Mouse (Mus musculus) liver, embryonic 13.5 days (tissue): ENCODE measurements around the gene Rnf121. TPM values are rescaled to one million over a fixed set of nuclear protein-coding genes. Genes with fewer than 3 reads are reported as not detected.

Source experiments
- ATAC-seq: fragments of 200-750 bp; cut with Nextera tagmentation; 2 replicates; pipeline ENCODE4 v1.8.0; 2017; ENCODE audit warnings: low read depth, mild to moderate bottlenecking, moderate number of reproducible peaks, moderate library complexity
- DNase-seq: peaks from one replicate; pipeline ENCODE4 v3.0.0; 2022
- H3K27ac ChIP-seq: fragments of 300-500 bp; sonication (generic); 2 replicates; pipeline ENCODE4 v1.5.1; 2015; ENCODE audit warnings: moderate library complexity, mild to moderate bottlenecking, inconsistent platforms
- H3K27me3 ChIP-seq: fragments of 300-500 bp; sonication (generic); 2 replicates; pipeline ENCODE4 v1.6.1; 2015; ENCODE audit warnings: mild to moderate bottlenecking, inconsistent platforms
- H3K36me3 ChIP-seq: fragments of 300-500 bp; sonication (generic); 2 replicates; pipeline ENCODE4 v1.6.1; 2015; ENCODE audit warnings: mild to moderate bottlenecking, inconsistent platforms
- H3K4me1 ChIP-seq: fragments of 300-500 bp; sonication (generic); replicated peaks from 2 replicates; pipeline ENCODE4 v1.6.1; 2015; ENCODE audit warnings: inconsistent platforms
- H3K4me2 ChIP-seq: fragments of 300-500 bp; sonication (generic); 2 replicates; pipeline ENCODE4 v1.6.1; 2015; ENCODE audit warnings: inconsistent platforms, mild to moderate bottlenecking, moderate library complexity
- H3K4me3 ChIP-seq: fragments of 300-500 bp; sonication (generic); replicated peaks from 2 replicates; pipeline ENCODE4 v1.5.1; 2015; ENCODE audit warnings: mild to moderate bottlenecking, inconsistent platforms
- H3K9ac ChIP-seq: fragments of 300-500 bp; sonication (generic); 2 replicates; pipeline ENCODE4 v1.6.1; 2015; ENCODE audit warnings: mild to moderate bottlenecking, inconsistent platforms
- H3K9me3 ChIP-seq: fragments of 300-500 bp; sonication (generic); replicated peaks from 2 replicates; pipeline ENCODE4 v1.6.1; 2016; ENCODE audit warnings: inconsistent platforms
- WGBS: fragments of 180-500 bp; shearing (Covaris S2); methylation state at CpG from one replicate; pipeline ENCODE4 v1.1.7; 2015; ENCODE audit not compliant: insufficient replicate concordance; 5-methylcytosine and 5-hydroxymethylcytosine counted together
- polyA plus RNA-seq: library from polyadenylated mRNA; unstranded; fragments of >200 nt; fragmentation: Nextera tagmentation; extraction: Ambion mirVana; gene quantifications from 2 replicates; pipeline ENCODE4 v1.2.1, GENCODE M21; 2015

Gene Rnf121
- polyA plus RNA-seq, 1 experiment from 2014 or later, result 11.6 TPM

DNA sequence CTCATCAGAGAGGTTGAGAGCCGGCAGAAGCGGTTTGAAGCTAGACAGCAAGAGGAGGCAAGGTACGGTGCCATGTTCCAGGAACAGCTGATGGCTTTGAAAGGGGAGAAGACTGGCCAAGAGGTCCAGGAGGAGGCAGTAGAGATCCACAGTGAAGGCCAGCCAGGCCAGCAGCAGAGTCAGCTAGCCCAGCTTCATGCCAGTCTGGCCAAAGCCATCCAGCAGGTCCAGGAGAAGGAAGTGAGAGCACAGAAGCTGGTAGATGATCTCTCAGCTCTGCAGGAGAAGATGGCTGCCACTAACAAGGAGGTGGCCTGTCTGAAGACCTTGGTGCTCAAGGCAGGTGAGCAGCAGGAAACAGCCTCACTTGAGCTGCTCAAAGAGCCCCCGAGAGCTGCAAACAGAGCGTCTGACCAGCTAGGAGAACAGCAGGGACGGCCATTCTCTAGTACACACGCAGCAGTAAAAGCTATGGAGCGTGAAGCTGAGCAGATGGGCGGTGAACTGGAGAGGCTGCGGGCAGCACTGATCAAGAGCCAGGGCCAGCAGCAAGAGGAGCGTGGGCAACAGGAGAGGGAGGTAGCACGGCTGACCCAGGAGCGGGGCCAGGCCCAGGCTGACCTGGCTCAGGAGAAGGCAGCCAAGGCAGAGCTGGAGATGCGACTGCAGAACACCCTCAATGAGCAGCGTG is 65.7 kb downstream of the Rnf121 start:
- WGBS, result 94% methylated on average over 15 of the region's 15 CpGs

DNA sequence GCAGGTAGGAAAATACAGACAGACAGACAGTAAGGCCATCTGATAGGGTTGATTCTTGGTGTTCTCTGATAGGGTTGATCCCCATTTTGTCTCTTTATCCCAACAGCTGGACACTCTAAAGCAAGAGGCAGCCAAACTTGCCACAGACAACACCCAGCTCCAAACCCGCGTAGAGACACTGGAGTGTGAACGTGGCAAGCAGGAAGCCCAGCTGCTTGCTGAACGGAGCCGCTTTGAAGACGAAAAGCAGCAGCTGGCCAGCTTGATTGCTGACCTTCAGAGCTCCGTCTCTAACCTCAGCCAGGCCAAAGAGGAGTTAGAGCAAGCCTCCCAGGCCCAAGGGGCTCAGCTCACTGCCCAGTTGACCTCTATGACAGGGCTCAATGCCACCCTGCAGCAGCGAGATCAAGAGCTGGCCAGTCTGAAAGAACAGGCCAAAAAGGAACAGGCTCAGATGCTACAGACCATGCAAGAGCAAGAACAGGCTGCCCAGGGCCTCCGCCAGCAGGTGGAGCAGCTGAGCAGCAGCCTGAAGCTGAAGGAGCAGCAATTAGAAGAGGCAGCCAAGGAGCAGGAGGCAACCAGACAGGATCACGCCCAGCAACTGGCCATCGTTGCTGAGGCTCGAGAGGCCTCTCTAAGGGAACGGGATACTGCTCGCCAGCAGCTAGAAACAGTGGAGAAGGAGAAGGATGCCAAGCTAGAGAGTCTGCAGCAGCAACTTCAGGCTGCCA is 66.9 kb downstream of the Rnf121 start:
- peaks cover 7% of the 10 kb centered on the region for H3K4me1 ChIP-seq
- H3K27ac ChIP-seq, result no peak overlapping the region
- H3K4me3 ChIP-seq, result no peak overlapping the region
- no peaks in the 10 kb centered on the region for H3K9me3 ChIP-seq
- peaks cover 100% of the 10 kb centered on the region for H3K36me3 ChIP-seq
- H3K4me2 ChIP-seq, result no peak overlapping the region
- no peaks in the 10 kb centered on the region for H3K27me3 ChIP-seq
- DNase-seq (peak; percentile 59), ATAC-seq (peak; percentile 59)
- H3K9ac ChIP-seq, result no peak overlapping the region
- 73% methylated on average over 14 of the region's 14 CpGs for WGBS

More for the DNA sequence above, 65.7 kb downstream of the Rnf121 start:
- Histone ChIP-seq H3K9ac (no peak overlapping the region), H3K27ac (no peak overlapping the region), H3K4me2 (no peak overlapping the region), H3K4me3 (no peak overlapping the region), H3K4me1 (peaks cover 20% of the 10 kb centered on the region), H3K9me3 (no peaks in the 10 kb centered on the region), H3K27me3 (no peaks in the 10 kb centered on the region), H3K36me3 (peaks cover 97% of the 10 kb centered on the region)
- ATAC-seq (no peak), DNase-seq (no peak)

DNA sequence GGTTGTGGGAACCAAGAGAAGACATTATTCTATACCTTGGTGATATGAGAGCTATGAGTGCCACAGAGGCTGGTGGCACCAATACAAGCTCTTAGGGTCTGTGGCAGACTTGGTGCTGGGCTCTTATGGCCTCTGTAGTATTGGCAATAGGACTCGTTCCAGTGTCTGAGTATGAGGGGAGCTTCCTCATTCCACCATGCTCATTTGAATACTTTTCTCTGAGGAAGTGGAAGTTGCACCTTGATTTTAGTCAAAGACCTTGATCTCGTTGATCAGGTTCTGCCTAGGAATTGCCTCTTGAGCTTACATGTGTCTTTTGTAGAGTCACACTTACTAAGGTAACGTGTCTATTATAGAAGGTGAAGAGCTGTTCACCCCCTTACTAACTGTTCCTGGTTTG is 71.0 kb downstream of the Rnf121 start:
- no peak for DNase-seq
- Histone ChIP-seq H3K36me3 (peaks cover 98% of the 10 kb centered on the region), H3K4me1 (no peaks in the 10 kb centered on the region), H3K4me3 (no peak overlapping the region), H3K9ac (no peak overlapping the region), H3K4me2 (no peak overlapping the region), H3K27me3 (no peaks in the 10 kb centered on the region), H3K27ac (no peak overlapping the region), H3K9me3 (no peaks in the 10 kb centered on the region)
- 79% methylated on average over 3 of the region's 3 CpGs for WGBS
- no peak for ATAC-seq

DNA sequence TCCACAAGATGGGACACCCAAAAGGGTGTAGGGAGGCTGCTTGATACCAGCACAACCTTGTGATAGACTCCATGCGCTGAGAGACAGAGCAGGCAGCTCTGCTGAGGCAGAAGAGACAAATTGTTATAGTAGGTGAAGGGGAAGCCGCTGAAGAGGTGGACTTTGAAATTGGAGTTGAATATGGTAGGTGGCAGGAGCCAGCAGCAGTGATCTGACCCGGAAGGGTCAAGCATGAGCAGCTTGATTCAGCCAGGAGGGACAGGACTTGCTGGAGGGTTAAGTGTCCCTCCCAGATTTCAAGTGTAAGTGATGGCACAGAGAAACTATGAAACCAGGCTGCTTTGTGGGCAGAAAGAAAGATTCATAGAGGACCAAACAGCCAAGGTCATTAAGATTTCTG is 80.2 kb downstream of the Rnf121 start:
- 94% methylated on average over 3 of the region's 3 CpGs for WGBS
- Histone ChIP-seq H3K9me3 (no peaks in the 10 kb centered on the region), H3K9ac (no peak overlapping the region), H3K36me3 (peaks cover 69% of the 10 kb centered on the region), H3K27me3 (no peaks in the 10 kb centered on the region), H3K4me3 (no peak overlapping the region), H3K4me1 (0 out of 2 replicates have a peak, but pooled peaks cover 9% of the 10 kb centered on the region), H3K4me2 (no peak overlapping the region), H3K27ac (no peak overlapping the region)
- ATAC-seq, result no peak
- no peak for DNase-seq

DNA sequence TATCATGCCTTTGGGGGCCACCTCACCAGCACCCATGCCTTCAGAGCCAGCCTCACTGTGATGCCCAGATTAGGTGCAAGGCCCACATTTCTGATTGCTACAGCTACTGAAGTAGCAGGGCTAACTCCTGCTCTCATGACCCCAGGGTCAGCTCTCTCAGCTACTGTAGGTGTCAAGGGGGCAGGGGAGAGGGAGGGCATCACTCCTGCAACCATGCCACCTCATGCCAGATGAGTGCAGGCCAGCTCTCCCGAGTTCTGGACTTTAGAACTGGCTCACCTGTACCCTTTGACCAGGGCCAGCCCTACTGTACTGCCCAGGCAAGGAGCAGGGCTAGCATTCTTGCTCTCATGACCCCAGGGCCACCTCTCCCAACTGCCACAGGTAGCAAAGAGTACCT is 82.5 kb downstream of the Rnf121 start:
- WGBS, result 58% methylated on average over 1 of the region's 1 CpGs
- Histone ChIP-seq H3K9me3 (no peaks in the 10 kb centered on the region), H3K4me3 (no peak overlapping the region), H3K4me2 (no peak overlapping the region), H3K27ac (no peak overlapping the region), H3K4me1 (0 out of 2 replicates have a peak, but pooled peaks cover 9% of the 10 kb centered on the region), H3K36me3 (peaks cover 50% of the 10 kb centered on the region), H3K27me3 (no peaks in the 10 kb centered on the region), H3K9ac (no peak overlapping the region)
- DNase-seq, result no peak
- ATAC-seq, result peak; percentile 31; the same call in 1 of the 2 replicates

DNA sequence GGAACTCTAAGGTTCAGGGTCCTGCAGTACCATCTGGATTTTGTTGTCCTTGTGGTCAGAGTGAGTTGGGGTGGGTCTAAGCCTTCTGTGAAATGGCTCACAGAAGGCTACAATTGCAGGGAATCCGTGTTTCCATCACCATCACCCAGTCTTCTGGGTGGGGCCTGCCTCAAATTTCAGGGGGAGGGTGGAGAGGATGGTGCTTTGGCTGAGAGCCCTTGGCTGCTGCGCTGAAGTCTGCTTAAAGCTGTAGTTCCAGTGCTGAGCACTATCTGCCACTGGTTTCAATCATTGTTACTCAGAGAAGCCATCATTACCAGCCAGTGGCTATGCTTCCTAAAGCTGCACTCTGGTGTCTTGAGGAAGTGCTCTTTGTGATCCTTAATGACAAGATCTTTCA is 90.8 kb downstream of the Rnf121 start:
- Histone ChIP-seq H3K27ac (no peak overlapping the region), H3K27me3 (no peaks in the 10 kb centered on the region), H3K4me2 (no peak overlapping the region), H3K9me3 (no peaks in the 10 kb centered on the region), H3K4me1 (peaks cover 56% of the 10 kb centered on the region), H3K4me3 (no peak overlapping the region), H3K9ac (no peak overlapping the region), H3K36me3 (peaks cover 12% of the 10 kb centered on the region)
- WGBS, result 70% methylated on average over 2 of the region's 2 CpGs
- no peak for ATAC-seq
- no peak for DNase-seq

DNA sequence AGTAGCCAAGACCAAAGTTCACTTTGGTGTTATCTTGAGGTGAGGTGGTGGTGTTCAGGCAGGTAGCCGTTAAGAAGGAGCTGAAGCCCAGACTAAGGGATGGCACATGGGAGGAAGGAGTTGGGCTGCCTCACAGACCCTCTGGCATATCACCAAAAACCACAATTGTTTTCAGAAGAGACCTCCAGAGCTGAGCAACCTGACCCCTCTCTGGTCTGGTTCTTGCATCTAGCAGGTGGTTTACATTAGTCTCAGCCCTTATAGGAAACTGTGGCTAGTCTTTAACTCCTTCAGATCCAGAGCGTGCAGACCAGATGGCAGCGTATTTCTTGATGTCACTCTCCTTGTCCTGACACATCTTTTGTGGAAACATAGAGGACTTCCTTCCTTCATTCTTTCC is 91.5 kb downstream of the Rnf121 start:
- ATAC-seq (no peak), DNase-seq (no peak)
- 63% methylated on average over 3 of the region's 3 CpGs for WGBS
- Histone ChIP-seq H3K4me3 (no peak overlapping the region), H3K9me3 (no peaks in the 10 kb centered on the region), H3K9ac (no peak overlapping the region), H3K27ac (no peak overlapping the region), H3K36me3 (peaks cover 9% of the 10 kb centered on the region), H3K4me2 (no peak overlapping the region), H3K4me1 (peaks cover 63% of the 10 kb centered on the region), H3K27me3 (no peaks in the 10 kb centered on the region)

DNA sequence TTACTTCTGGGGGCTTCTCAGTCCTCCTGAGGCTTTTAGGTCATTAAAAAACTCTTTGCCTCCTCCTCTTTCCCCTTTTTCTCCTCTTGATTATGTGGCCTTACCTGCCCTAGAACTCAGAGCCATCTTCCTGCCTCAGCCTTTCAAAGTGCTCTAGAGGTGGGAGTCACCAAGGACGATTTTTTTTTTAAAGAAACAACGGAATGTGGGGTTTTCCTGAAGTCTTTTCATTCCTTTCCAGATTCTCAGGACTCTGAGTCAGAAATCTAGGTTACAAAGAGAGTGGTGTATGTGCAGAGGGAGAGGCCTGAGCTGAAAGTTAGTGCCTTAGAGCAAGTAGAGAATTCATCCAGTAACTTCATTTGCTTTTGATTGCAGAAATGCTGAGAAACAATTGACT is 93.5 kb downstream of the Rnf121 start:
- Histone ChIP-seq H3K4me1 (peaks cover 74% of the 10 kb centered on the region), H3K27ac (peak overlapping the region; percentile 90; the same call in 1 of the 2 replicates)
- WGBS, result 47% methylated on average over 2 of the region's 2 CpGs

DNA sequence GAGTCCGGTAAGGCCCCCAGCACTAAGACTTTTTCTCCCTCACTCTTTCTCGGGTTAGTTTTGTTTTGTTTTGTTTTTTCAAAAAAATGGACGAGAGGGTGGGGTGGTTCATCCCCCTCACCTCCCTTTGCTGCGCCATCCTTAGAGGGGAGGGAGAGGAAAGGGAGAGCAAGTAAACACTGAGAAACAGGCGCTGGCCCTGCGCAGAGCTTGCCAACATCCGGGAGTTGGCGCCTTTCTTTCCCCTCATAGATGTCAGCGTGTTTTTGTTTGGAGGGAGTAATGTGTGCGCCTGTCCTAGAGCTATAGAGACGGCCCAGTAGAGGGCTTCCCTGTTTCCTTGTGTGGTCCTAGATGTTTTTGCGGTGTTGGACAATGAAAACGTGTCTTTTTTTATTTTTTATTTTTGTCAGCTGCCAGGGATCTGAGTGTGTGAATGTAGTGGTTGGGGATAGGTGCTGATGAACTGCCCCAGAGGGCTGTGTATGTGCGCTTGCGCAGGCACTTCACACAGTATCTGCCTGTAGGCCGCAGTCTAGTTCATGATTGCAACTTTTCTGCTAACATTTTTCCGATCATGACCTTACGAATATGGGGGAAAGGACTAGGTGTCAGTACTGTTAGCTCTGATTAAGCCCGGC is 94.3 kb downstream of the Rnf121 start:
- H3K4me3 ChIP-seq, result peak overlapping the region; percentile 75
- DNase-seq (peak; percentile 14), ATAC-seq (peak; percentile 27; the same call in 1 of the 2 replicates)
- H3K27ac ChIP-seq, result peak overlapping the region; percentile 90
- WGBS, result 9% methylated on average over 19 of the region's 19 CpGs
- no peaks in the 10 kb centered on the region for H3K27me3 ChIP-seq
- H3K4me2 ChIP-seq, result peak overlapping the region; percentile 99
- H3K9me3 ChIP-seq, result no peaks in the 10 kb centered on the region
- peaks cover 81% of the 10 kb centered on the region for H3K4me1 ChIP-seq
- peak overlapping the region; percentile 80 for H3K9ac ChIP-seq
- H3K36me3 ChIP-seq, result no peaks in the 10 kb centered on the region

More for the DNA sequence above, 93.5 kb downstream of the Rnf121 start:
- ATAC-seq, result no peak
- Histone ChIP-seq H3K4me3 (no peak overlapping the region; the same call in 1 of the 2 replicates), H3K27me3 (no peaks in the 10 kb centered on the region), H3K9ac (peak overlapping the region; percentile 80), H3K4me2 (peak overlapping the region; percentile 99), H3K9me3 (no peaks in the 10 kb centered on the region), H3K36me3 (0 out of 2 replicates have a peak, but pooled peaks cover under 1% of the 10 kb centered on the region)
- no peak for DNase-seq

DNA sequence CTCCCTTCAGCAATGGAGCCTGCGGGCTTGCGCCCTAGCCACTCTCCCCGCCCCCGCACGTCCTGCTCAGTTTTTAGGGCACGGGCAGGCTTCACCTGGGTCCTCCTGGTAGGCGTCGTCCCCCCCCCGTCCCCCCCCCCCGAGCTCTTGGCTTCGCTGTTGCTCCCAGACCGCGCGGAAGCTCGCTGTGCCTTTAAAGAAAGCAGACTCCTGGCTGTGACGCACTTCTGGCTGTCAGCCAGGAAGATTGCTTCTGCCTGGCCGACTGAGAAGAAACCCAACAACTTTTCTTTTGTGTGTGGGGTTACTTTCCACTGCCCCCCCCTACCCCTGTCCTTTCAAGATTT is 94.9 kb downstream of the Rnf121 start:
- Histone ChIP-seq H3K27me3 (no peaks in the 10 kb centered on the region), H3K36me3 (no peaks in the 10 kb centered on the region), H3K4me3 (peak overlapping the region; percentile 75), H3K9ac (peak overlapping the region; percentile 80), H3K4me1 (peaks cover 87% of the 10 kb centered on the region), H3K9me3 (no peaks in the 10 kb centered on the region), H3K27ac (peak overlapping the region; percentile 90), H3K4me2 (peak overlapping the region; percentile 99)
- 0% methylated on average over 17 of the region's 17 CpGs for WGBS
- ATAC-seq (peak; percentile 52), DNase-seq (peak; percentile 40)

DNA sequence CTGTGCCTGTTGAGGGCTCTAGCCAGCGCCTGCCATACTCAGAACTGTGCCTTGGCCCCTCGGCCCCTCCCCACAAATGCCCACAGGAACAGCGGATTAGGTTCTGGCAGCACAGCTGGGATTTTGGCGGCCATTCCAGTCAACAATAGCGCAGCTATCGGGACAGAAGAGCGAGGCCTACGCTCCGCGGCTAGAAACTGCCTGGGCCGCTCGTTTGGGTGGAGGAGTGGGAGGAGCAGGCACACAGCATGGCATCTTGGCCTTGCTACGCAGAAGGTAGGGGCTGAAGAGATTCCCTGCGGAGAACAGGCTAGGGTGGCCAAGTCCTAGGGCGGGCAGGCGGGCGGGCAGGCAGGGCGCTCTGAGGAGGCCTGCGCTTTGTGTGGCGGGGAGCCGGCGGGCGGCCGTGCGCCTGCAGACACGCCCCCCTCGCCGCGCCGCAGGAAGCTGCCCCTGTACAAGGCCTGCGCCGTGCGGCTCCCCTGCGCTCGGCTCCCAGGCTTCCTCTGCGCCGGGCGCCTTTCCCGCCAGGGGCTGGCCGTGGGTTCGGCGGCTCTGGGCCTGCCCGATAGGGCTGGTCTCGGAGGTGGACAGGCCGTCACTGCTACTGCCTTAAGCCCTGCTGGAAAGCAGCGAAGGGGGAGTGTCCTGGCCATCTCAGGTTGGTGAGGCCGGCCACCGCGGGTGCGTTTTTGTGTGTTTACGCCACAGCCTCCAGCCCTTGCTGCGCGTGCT is 95.4 kb downstream of the Rnf121 start:
- Histone ChIP-seq H3K9ac (peak overlapping the region; percentile 80), H3K36me3 (no peaks in the 10 kb centered on the region), H3K4me3 (peak overlapping the region; percentile 75), H3K4me2 (peak overlapping the region; percentile 99), H3K9me3 (no peaks in the 10 kb centered on the region), H3K27me3 (no peaks in the 10 kb centered on the region), H3K4me1 (peaks cover 89% of the 10 kb centered on the region), H3K27ac (peak overlapping the region; percentile 90)
- DNase-seq (peak; percentile 72), ATAC-seq (peak; percentile 85)
- under 1% methylated on average over 53 of the region's 53 CpGs for WGBS
